Mouse (Mus musculus): ENCODE measurements around the gene Galnt16. TPM values are rescaled to one million over a fixed set of nuclear protein-coding genes. Genes with fewer than 3 reads are reported as not detected.
A peak's percentile ranks its signal among the peaks of the same experiment; 100 is the strongest.

Gene Galnt16
- polyA plus RNA-seq, 1 experiment = not detected

GRCm38 (mm10) chr12:80603566-80603965, 85.5 kb downstream of the Galnt16 start:
- Histone ChIP-seq H3K4me1 (ENCODE audit: control insufficient read depth, insufficient read depth, low read length) (peaks cover 5% of the 10 kb centered on the region; the same call in 1 of the 2 replicates), H3K27ac (ENCODE audit: insufficient read depth, low read depth, low read length) (no peak overlapping the region), H3K4me3 (ENCODE audit: insufficient read depth, low read length) (no peak overlapping the region)
- TF ChIP-seq POLR2A (IDR thresholded peaks at IDR 0.05; ENCODE audit: borderline replicate concordance, low read depth, low read length) (no peak), CTCF (IDR thresholded peaks at IDR 0.05; ENCODE audit: low read depth, low read length) (no peak)

DNA sequence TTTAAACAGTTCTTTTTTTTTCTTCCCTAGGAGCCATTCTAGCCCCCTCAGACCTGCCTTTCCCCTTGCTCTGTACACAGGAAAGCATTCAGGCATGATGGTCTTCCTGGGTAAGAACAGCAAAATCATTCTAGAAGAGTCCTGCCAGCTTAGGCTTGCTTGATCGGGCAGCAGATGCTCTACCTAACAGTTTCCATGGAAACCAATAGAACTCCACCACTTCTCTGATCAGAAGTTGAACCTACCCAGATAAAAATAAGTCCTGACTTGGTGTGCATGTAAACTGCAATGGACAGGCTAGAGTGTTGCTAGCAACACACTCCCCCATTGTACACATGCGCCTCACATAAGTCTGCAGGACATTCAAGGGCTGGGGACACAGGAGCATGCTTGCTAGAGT, 86.1 kb downstream of the Galnt16 start:
- no peak overlapping the region for H3K27ac ChIP-seq (ENCODE audit: insufficient read depth, low read depth, low read length)
- peaks cover 5% of the 10 kb centered on the region; the same call in 1 of the 2 replicates for H3K4me1 ChIP-seq (ENCODE audit: control insufficient read depth, insufficient read depth, low read length)
- no peak overlapping the region for H3K4me3 ChIP-seq (ENCODE audit: insufficient read depth, low read length)
- TF ChIP-seq POLR2A (IDR thresholded peaks at IDR 0.05; ENCODE audit: borderline replicate concordance, low read depth, low read length) (no peak), CTCF (IDR thresholded peaks at IDR 0.05; ENCODE audit: low read depth, low read length) (no peak)

DNA sequence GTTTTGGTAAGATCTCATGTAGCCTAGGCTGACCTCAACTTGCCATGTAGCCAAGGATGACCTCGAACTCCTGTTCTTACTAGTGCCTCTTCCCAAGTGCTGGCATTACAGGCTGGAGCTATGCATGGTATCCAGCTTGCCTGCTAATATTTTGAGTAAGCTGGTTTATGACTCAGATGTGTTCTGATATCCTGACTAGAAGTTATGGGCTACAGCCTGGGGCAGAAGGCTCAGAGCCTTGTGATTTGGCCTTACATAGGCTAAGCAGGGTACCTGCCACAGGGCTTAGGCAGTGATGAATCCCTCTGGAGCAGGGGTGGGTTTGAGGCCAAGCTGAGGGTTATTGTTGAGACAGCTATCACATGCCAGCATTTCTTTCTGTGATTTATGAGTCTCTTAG, 90.5 kb downstream of the Galnt16 start:
- H3K4me1 ChIP-seq (ENCODE audit: control insufficient read depth, insufficient read depth, low read length) = 0 out of 2 replicates have a peak, but pooled peaks cover 2% of the 10 kb centered on the region

DNA sequence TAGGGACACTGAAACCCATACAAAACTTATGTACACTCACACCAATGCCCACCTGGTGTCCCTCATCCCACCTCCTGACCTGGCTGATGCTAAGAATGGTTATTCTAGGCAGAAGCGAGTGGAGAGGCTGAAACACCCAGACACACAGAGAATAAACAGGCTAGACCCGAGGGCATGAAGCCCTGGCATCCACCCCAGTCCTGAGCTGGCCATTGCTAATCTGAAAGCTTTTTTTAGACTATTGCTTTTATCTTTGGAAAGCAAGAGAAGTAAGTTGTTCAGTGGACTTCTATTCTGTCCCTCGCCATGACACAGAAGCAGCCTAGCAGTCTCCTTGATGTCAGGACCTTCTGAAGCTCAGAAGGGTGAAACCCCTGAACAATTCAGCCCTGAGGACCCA, 91.9 kb downstream of the Galnt16 start:
- TF ChIP-seq POLR2A (IDR thresholded peaks at IDR 0.05; ENCODE audit: borderline replicate concordance, low read depth, low read length) (no peak), CTCF (IDR thresholded peaks at IDR 0.05; ENCODE audit: low read depth, low read length) (no peak)
- H3K4me3 ChIP-seq (ENCODE audit: insufficient read depth, low read length) = no peak overlapping the region
- H3K27ac ChIP-seq (ENCODE audit: insufficient read depth, low read depth, low read length) = no peak overlapping the region
- no peaks in the 10 kb centered on the region for H3K4me1 ChIP-seq (ENCODE audit: control insufficient read depth, insufficient read depth, low read length)

More for the DNA sequence above, 90.5 kb downstream of the Galnt16 start:
- no peak overlapping the region for H3K27ac ChIP-seq (ENCODE audit: insufficient read depth, low read depth, low read length)
- TF ChIP-seq POLR2A (IDR thresholded peaks at IDR 0.05; ENCODE audit: borderline replicate concordance, low read depth, low read length) (no peak), CTCF (IDR thresholded peaks at IDR 0.05; ENCODE audit: low read depth, low read length) (no peak)
- H3K4me3 ChIP-seq (ENCODE audit: insufficient read depth, low read length) = no peak overlapping the region

DNA sequence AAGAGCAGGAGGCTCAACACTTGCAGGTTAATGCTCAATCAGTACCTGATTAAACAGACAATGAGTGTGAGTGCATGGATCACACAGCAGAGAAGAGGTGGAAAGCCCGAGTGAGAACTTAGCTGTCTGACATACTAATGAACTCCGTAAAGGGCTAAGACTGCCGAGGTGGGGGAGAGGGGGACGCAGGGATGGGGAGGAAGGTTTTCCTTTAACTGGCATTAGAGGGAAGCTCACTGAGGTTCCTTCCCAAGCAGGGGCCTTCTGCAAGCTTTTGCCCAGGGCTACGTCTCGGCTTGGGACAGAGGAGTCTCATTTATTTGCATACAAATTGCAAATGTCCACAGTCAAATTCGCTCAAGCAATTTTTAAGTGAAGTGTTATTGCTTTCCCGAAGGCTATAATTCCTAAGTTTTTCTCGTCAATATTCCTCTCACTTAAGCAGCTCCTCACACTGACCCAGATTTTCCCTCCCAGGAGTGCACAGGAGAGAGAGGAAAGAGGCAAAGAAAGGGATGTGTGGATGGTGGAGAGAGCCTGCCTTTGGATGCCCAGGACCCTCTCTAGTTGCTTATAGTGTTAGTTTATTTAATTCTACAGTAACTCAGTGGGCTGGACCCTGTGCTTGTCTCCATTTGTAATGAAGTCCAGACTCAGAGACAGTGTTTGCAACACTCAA, 94.2 kb downstream of the Galnt16 start:
- Histone ChIP-seq H3K4me3 (ENCODE audit: insufficient read depth, low read length) (no peak overlapping the region), H3K4me1 (ENCODE audit: control insufficient read depth, insufficient read depth, low read length) (no peaks in the 10 kb centered on the region), H3K27ac (ENCODE audit: insufficient read depth, low read depth, low read length) (no peak overlapping the region)
- TF ChIP-seq CTCF (IDR thresholded peaks at IDR 0.05; ENCODE audit: low read depth, low read length) (no peak), POLR2A (IDR thresholded peaks at IDR 0.05; ENCODE audit: borderline replicate concordance, low read depth, low read length) (no peak)

GRCm38 (mm10) chr12:80615371-80616257, 97.5 kb downstream of the Galnt16 start:
- no peak for TF ChIP-seq POLR2A (IDR thresholded peaks at IDR 0.05; ENCODE audit: borderline replicate concordance, low read depth, low read length)
- no peak for TF ChIP-seq CTCF (IDR thresholded peaks at IDR 0.05; ENCODE audit: low read depth, low read length)

DNA sequence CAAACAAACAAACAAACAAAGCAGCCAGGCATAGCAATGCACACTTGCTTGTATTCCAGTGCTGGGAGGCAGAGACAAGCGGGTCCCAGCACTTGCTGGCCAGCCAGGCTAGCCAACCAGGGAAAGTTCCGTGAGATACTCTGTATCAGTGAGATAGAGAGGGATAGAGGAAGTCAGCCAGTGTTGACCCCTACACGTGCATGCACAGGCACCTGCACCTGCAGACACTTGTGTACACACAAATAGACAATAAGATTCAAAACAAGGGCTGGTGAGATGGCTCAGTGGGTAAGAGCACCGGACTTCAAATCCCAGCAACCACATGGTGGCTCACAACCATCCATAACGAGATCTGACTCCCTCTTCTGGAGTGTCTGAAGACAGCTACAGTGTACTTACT, 102.4 kb downstream of the Galnt16 start:
- TF ChIP-seq POLR2A (IDR thresholded peaks at IDR 0.05; ENCODE audit: borderline replicate concordance, low read depth, low read length) = no peak
- no peak for TF ChIP-seq CTCF (IDR thresholded peaks at IDR 0.05; ENCODE audit: low read depth, low read length)
- Histone ChIP-seq H3K4me1 (ENCODE audit: control insufficient read depth, insufficient read depth, low read length) (no peaks in the 10 kb centered on the region), H3K4me3 (ENCODE audit: insufficient read depth, low read length) (no peak overlapping the region), H3K27ac (ENCODE audit: insufficient read depth, low read depth, low read length) (no peak overlapping the region)

More at GRCm38 (mm10) chr12:80615371-80616257, 97.5 kb downstream of the Galnt16 start:
- no peak overlapping the region for H3K27ac ChIP-seq (ENCODE audit: insufficient read depth, low read depth, low read length)
- H3K4me3 ChIP-seq (ENCODE audit: insufficient read depth, low read length) = no peak overlapping the region
- H3K4me1 ChIP-seq (ENCODE audit: control insufficient read depth, insufficient read depth, low read length) = no peaks in the 10 kb centered on the region

DNA sequence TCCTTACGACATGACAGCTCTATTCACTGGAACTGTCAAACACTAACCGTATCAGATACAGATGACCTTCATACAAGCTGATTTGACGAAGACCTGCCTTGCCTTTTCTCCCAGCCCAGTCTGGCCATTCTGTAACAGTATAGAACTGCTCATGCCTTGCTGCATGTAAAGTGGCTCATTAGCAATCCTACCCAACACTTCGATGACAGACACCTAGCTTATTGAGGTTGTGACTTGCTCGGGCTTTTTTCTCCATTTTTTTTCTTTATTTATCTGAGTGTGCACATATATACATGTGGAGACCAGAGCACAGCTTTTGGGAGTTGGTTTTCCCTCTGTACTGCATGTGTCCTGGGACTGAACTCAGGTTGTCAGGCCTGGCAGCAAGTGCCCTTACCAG, 113.7 kb downstream of the Galnt16 start:
- Histone ChIP-seq H3K27ac (ENCODE audit: insufficient read depth, low read depth, low read length) (no peak overlapping the region), H3K4me3 (ENCODE audit: insufficient read depth, low read length) (no peak overlapping the region), H3K4me1 (ENCODE audit: control insufficient read depth, insufficient read depth, low read length) (no peaks in the 10 kb centered on the region)
- no peak for TF ChIP-seq POLR2A (IDR thresholded peaks at IDR 0.05; ENCODE audit: borderline replicate concordance, low read depth, low read length)

- TF ChIP-seq CTCF (IDR thresholded peaks at IDR 0.05; ENCODE audit: low read depth, low read length) = peak; percentile 78
- TF ChIP-seq POLR2A (IDR thresholded peaks at IDR 0.05; ENCODE audit: borderline replicate concordance, low read depth, low read length) = no peak
- Histone ChIP-seq H3K4me3 (ENCODE audit: insufficient read depth, low read length) (peak overlapping the region; percentile 79), H3K27ac (ENCODE audit: insufficient read depth, low read depth, low read length) (peak overlapping the region; percentile 22)
Measured at GRCm38 (mm10) chr12:80642725-80643692, 124.9 kb downstream of the Galnt16 start.

More at GRCm38 (mm10) chr12:80642725-80643692, 124.9 kb downstream of the Galnt16 start:
- H3K4me1 ChIP-seq (ENCODE audit: control insufficient read depth, insufficient read depth, low read length) = peaks cover 15% of the 10 kb centered on the region
